Mouse (Mus musculus): ENCODE results near the gene Lypd1. TPM values are rescaled to one million over a fixed set of nuclear protein-coding genes. Genes with fewer than 3 reads are reported as not detected.

Lypd1 gene
- 0.35 and 0.53 TPM in 2 replicates for polyA plus RNA-seq (2012; rRNA removed)

DNA sequence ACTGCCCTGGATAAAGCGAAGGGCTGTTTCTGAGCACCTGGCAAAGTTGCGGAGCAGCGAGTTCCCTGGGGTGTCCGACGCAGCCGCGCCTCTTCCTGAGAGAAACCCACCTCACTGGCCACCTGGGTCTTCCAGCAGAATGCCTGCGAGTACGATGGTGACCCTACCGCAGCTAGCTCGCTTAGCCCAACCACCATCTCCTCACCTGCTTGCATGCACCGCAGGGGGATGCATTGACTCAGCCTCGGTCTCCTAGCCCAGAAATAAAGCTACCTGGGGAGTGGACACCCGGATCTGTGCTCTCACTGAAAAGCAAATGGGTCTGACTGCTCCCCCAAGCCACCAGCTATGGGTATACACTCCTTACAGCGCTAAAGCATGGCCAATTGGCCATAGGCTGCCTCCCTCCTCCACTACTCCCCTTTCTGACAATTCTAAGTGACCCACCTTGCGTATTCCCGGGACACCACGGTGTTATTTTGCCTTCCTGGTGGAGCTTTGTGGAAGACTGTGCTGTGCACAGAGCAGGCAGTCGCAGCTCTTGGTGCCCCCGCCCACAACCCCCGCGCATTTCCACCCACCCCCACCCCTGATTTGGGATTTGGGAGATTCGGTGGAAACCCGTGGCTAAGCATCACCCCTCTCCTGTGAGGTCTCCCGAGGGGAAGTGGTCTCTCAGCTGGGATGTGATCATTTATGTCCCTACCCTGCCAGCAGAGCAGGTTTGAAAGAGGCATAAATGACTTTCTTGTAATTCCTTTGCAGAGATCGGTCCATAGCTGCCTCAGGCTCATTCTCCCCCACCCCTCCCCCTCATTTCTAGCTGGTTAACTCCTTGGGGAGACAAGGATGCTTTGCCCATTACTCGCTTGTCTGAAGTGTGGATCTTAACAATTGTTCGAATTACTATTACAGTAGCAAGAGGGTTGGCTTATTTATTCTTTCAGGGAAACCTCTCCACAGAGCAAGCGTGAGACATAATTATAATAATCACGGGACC is at the start of gene Lypd1:
Lypd1 (minus strand) TSS at position 501 of the 1,000 bp plus-strand sequence.
- Histone ChIP-seq H3K36me3 (ENCODE audit: control insufficient read depth, insufficient read depth, low read length) (no peaks in the 10 kb centered on the region), H3K4me3 (ENCODE audit: low read depth, low read length) (peak within 1 kb of the TSS; percentile 51), H3K27me3 (ENCODE audit: control insufficient read depth, insufficient read depth, low read length) (peaks cover 24% of the 10 kb centered on the region), H3K27ac (ENCODE audit: insufficient read depth, low read depth, low read length) (no peak within 1 kb of the TSS), H3K4me1 (ENCODE audit: control insufficient read depth, insufficient read depth, insufficient read length, low read length) (0 out of 2 replicates have a peak, but pooled peaks cover 7% of the 10 kb centered on the region)
- WGBS: 7% methylated on average over 30 of the region's 30 CpGs
- TF ChIP-seq POLR2A (IDR thresholded peaks at IDR 0.05; ENCODE audit: low read depth, low read length) (no peak), CTCF (IDR thresholded peaks at IDR 0.05; ENCODE audit: extremely low read depth, insufficient read length, insufficient replicate concordance, low read depth, low read length) (no peak)

DNA sequence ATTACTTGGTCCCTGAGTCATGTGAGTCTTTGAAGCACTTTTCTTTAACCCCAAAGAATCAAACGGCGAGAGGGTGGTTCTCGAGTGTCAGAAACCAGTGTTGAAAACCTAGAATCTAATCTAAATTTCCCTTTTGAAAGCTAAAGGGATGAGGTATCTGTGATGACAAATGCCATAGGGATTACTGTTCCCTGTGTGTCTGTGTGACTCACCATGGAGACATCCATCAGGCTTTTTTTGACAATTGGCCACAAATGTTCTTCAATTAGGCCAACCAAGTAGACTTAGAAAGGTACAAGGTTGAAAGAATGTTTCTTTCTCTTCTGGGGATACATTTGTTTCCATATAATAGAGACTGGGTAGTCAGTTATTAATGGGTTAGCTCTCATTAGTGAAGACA is 38.1 kb upstream of the Lypd1 start:
- no peaks in the 10 kb centered on the region for H3K36me3 ChIP-seq (ENCODE audit: control insufficient read depth, insufficient read depth, low read length)
- WGBS: 92% methylated on average over 3 of the region's 3 CpGs
- no peaks in the 10 kb centered on the region for H3K4me1 ChIP-seq (ENCODE audit: control insufficient read depth, insufficient read depth, insufficient read length, low read length)
- TF ChIP-seq POLR2A (IDR thresholded peaks at IDR 0.05; ENCODE audit: low read depth, low read length): no peak
- no peak for TF ChIP-seq CTCF (IDR thresholded peaks at IDR 0.05; ENCODE audit: extremely low read depth, insufficient read length, insufficient replicate concordance, low read depth, low read length)
- no peak overlapping the region for H3K27ac ChIP-seq (ENCODE audit: insufficient read depth, low read depth, low read length)
- H3K4me3 ChIP-seq (ENCODE audit: low read depth, low read length): no peak overlapping the region
- no peaks in the 10 kb centered on the region for H3K27me3 ChIP-seq (ENCODE audit: control insufficient read depth, insufficient read depth, low read length)

DNA sequence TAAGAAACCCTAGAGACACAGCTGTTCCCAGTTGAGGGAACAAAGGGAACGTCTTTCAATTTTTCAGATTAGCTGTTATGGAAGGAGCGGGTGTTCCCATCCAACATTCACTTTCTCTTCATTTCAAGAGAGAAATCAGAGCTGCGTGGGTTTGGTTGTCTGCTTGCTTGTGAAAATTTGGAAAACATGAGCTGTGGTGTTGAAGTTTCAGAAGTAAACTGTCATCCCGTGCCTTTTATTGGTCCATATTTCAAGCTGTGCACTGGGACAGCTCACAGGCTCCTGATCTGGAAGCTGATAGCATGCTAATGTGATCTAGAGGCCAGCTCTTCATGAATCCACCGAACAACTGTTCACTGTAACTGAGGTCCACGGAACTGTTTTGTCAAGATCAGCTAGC is 36.2 kb upstream of the Lypd1 start:
- no peak overlapping the region for H3K27ac ChIP-seq (ENCODE audit: insufficient read depth, low read depth, low read length)
- no peaks in the 10 kb centered on the region for H3K27me3 ChIP-seq (ENCODE audit: control insufficient read depth, insufficient read depth, low read length)
- no peaks in the 10 kb centered on the region for H3K36me3 ChIP-seq (ENCODE audit: control insufficient read depth, insufficient read depth, low read length)
- H3K4me1 ChIP-seq (ENCODE audit: control insufficient read depth, insufficient read depth, insufficient read length, low read length): no peaks in the 10 kb centered on the region
- TF ChIP-seq POLR2A (IDR thresholded peaks at IDR 0.05; ENCODE audit: low read depth, low read length) (no peak), CTCF (IDR thresholded peaks at IDR 0.05; ENCODE audit: extremely low read depth, insufficient read length, insufficient replicate concordance, low read depth, low read length) (no peak)
- H3K4me3 ChIP-seq (ENCODE audit: low read depth, low read length): no peak overlapping the region
- WGBS: 80% methylated on average over 6 of the region's 6 CpGs

DNA sequence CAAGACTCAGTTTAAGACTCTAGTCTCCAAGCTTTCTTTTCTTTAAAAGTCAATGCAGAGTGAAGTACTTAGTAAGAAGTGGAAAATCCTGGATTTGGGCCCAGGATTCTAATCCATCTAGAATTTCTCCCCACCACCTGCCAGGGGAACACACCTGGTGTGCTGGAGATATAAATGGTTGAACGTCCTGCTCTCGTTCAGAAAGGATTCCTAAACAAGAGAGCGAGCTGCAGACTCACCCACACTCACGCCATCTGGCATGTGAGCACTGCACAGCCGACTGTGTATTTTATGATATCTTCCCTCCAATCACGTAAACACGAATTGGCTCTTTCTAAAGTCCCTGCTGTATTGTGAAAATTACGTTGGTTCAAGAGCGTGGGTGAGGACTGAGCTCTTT is 32.2 kb upstream of the Lypd1 start:
- WGBS: 22% methylated on average over 9 of the region's 9 CpGs
- TF ChIP-seq POLR2A (IDR thresholded peaks at IDR 0.05; ENCODE audit: low read depth, low read length): no peak
- no peak for TF ChIP-seq CTCF (IDR thresholded peaks at IDR 0.05; ENCODE audit: extremely low read depth, insufficient read length, insufficient replicate concordance, low read depth, low read length)

DNA sequence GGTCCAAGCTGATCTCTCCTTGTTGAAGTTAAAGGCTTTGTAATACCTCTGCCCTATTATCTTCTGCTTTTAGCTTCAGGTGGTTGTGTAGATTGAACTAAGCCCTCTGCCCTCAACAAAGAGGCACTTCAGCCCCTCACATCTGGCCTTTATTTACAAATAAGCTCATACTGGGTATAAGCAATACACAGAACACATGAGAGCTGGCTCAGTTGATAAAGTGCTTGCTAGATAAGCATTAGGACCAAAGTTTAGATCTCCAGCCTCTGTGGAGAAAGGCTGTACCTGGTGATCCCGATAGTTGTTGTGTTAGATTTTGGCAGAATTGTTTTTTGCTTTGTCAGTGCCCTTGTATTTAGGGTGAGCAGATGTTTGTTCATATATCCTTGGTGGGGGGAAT is 30.4 kb upstream of the Lypd1 start:
- no peaks in the 10 kb centered on the region for H3K27me3 ChIP-seq (ENCODE audit: control insufficient read depth, insufficient read depth, low read length)

More for the DNA sequence above, 32.2 kb upstream of the Lypd1 start:
- Histone ChIP-seq H3K27ac (ENCODE audit: insufficient read depth, low read depth, low read length) (no peak overlapping the region), H3K36me3 (ENCODE audit: control insufficient read depth, insufficient read depth, low read length) (no peaks in the 10 kb centered on the region), H3K4me3 (ENCODE audit: low read depth, low read length) (no peak overlapping the region), H3K4me1 (ENCODE audit: control insufficient read depth, insufficient read depth, insufficient read length, low read length) (no peaks in the 10 kb centered on the region), H3K27me3 (ENCODE audit: control insufficient read depth, insufficient read depth, low read length) (no peaks in the 10 kb centered on the region)

DNA sequence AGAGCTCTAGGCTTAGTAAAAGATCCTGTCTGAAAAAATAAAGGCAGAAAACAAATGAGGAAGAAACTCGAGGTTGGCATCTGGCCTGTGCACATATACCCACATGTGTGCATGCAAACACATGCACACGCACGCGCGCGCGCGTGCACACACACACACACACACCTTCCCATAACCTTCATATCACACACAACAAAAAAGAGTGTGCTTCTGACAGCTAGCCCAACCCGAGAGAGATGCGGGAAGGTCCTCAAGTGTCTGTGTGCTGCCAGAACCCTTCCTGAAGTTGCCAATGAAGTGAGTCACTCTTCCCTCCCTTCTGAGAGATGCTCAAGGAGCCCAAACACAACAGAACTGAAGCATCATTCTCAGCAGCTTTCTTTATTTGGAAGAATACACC is 12.6 kb upstream of the Lypd1 start:
- WGBS: 89% methylated on average over 10 of the region's 10 CpGs

More for the DNA sequence above, 30.4 kb upstream of the Lypd1 start:
- H3K36me3 ChIP-seq (ENCODE audit: control insufficient read depth, insufficient read depth, low read length): no peaks in the 10 kb centered on the region
- no peak for TF ChIP-seq CTCF (IDR thresholded peaks at IDR 0.05; ENCODE audit: extremely low read depth, insufficient read length, insufficient replicate concordance, low read depth, low read length)
- TF ChIP-seq POLR2A (IDR thresholded peaks at IDR 0.05; ENCODE audit: low read depth, low read length): no peak
- 51% methylated on average over 1 of the region's 1 CpGs for WGBS
- no peak overlapping the region for H3K4me3 ChIP-seq (ENCODE audit: low read depth, low read length)
- no peak overlapping the region for H3K27ac ChIP-seq (ENCODE audit: insufficient read depth, low read depth, low read length)
- H3K4me1 ChIP-seq (ENCODE audit: control insufficient read depth, insufficient read depth, insufficient read length, low read length): no peaks in the 10 kb centered on the region

DNA sequence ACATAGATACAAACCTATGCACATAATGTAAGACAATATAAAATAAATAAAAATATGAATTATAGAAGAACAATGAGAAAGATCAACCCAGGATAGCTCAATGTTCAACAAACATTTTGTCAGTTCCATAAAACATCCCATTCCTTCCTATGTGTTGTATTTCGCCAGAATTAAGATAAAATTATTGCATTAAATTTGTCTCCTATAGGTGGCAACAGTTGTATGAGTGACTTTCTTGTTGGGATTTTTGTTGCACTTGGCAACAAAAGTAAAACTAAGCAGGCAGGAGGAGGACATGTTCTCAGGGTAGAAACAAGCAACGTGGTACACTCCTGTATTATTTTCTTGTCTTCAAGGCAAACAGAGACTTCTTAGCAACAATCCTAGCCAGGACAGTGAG is 10.2 kb upstream of the Lypd1 start:
- Histone ChIP-seq H3K27ac (ENCODE audit: insufficient read depth, low read depth, low read length) (no peak overlapping the region), H3K4me3 (ENCODE audit: low read depth, low read length) (no peak overlapping the region), H3K27me3 (ENCODE audit: control insufficient read depth, insufficient read depth, low read length) (no peaks in the 10 kb centered on the region), H3K4me1 (ENCODE audit: control insufficient read depth, insufficient read depth, insufficient read length, low read length) (no peaks in the 10 kb centered on the region), H3K36me3 (ENCODE audit: control insufficient read depth, insufficient read depth, low read length) (no peaks in the 10 kb centered on the region)
- TF ChIP-seq CTCF (IDR thresholded peaks at IDR 0.05; ENCODE audit: extremely low read depth, insufficient read length, insufficient replicate concordance, low read depth, low read length) (no peak), POLR2A (IDR thresholded peaks at IDR 0.05; ENCODE audit: low read depth, low read length) (no peak)
- 50% methylated on average over 2 of the region's 2 CpGs for WGBS

More for the DNA sequence above, 12.6 kb upstream of the Lypd1 start:
- Histone ChIP-seq H3K4me1 (ENCODE audit: control insufficient read depth, insufficient read depth, insufficient read length, low read length) (no peaks in the 10 kb centered on the region), H3K27me3 (ENCODE audit: control insufficient read depth, insufficient read depth, low read length) (no peaks in the 10 kb centered on the region), H3K27ac (ENCODE audit: insufficient read depth, low read depth, low read length) (no peak overlapping the region), H3K4me3 (ENCODE audit: low read depth, low read length) (no peak overlapping the region), H3K36me3 (ENCODE audit: control insufficient read depth, insufficient read depth, low read length) (no peaks in the 10 kb centered on the region)
- TF ChIP-seq CTCF (IDR thresholded peaks at IDR 0.05; ENCODE audit: extremely low read depth, insufficient read length, insufficient replicate concordance, low read depth, low read length): no peak
- no peak for TF ChIP-seq POLR2A (IDR thresholded peaks at IDR 0.05; ENCODE audit: low read depth, low read length)
